Mouse (Mus musculus): ENCODE measurements at regions not wholly inside any gene's neighbourhood (a gene's known extent, or its start where the extent isn't known, plus 50 kb on each side); places are given as distances from the start of the nearest gene placed in this dataset.

DNA sequence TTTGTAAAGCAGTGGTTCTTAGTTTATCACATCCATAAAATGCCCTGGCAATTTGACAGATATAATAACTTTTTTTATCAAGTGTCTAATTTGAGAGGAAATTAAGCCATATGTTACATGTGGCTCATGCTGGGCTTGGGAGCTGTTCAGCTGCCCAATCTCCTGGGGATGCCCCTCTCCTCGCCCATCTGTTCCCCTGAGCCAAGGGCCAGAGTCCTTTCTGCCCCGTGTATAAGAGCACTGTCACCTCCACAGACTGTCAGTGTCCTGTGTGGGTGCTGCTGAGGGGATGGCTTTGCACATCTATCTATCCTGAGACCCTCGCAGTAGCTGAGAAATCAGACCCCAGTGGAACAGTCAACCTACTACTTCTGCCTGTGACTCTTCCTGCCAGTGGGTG lies 385.9 kb upstream of the Zfp703 start:
- 59% methylated on average over 3 of the region's 3 CpGs for WGBS (ENCODE audit: insufficient replicate concordance)
- TF ChIP-seq EP300 (IDR thresholded peaks at IDR 0.05; ENCODE audit: low read depth) (no peak), CTCF (IDR thresholded peaks at IDR 0.05; ENCODE audit: low read depth) (no peak)
- H3K4me2 ChIP-seq (ENCODE audit: low read depth, low read length): no peak overlapping the region
- H3K9ac ChIP-seq (replicated peaks): no peak overlapping the region
- no peaks in the 10 kb centered on the region for H3K9me3 ChIP-seq (ENCODE audit: low read length)
- H3K27me3 ChIP-seq (ENCODE audit: insufficient read depth, low read length): no peaks in the 10 kb centered on the region
- ATAC-seq (no peak), DNase-seq (no peak)
- H3K27ac ChIP-seq (ENCODE audit: low read depth): no peak overlapping the region
- no peaks in the 10 kb centered on the region for H3K4me1 ChIP-seq (ENCODE audit: insufficient read depth)
- no peaks in the 10 kb centered on the region for H3K36me3 ChIP-seq (replicated peaks; ENCODE audit: insufficient read depth, low read length)
- no peak overlapping the region for H3K4me3 ChIP-seq (ENCODE audit: low read depth, low read length)

GRCm38 (mm10) chr8:26593536-26594368 lies 383.4 kb upstream of the Zfp703 start:
- H3K36me3 ChIP-seq (replicated peaks; ENCODE audit: insufficient read depth, low read length): no peaks in the 10 kb centered on the region
- TF ChIP-seq CTCF (IDR thresholded peaks at IDR 0.05; ENCODE audit: low read depth): no peak
- no peak for TF ChIP-seq EP300 (IDR thresholded peaks at IDR 0.05; ENCODE audit: low read depth)
- H3K9me3 ChIP-seq (ENCODE audit: low read length): no peaks in the 10 kb centered on the region
- H3K4me1 ChIP-seq (ENCODE audit: insufficient read depth): no peaks in the 10 kb centered on the region
- WGBS (ENCODE audit: insufficient replicate concordance): 37% methylated on average over 5 of the region's 5 CpGs
- DNase-seq: no peak
- no peak overlapping the region for H3K27ac ChIP-seq (ENCODE audit: low read depth)
- no peak for ATAC-seq
- no peaks in the 10 kb centered on the region for H3K27me3 ChIP-seq (ENCODE audit: insufficient read depth, low read length)
- no peak overlapping the region for H3K4me3 ChIP-seq (ENCODE audit: low read depth, low read length)
- H3K4me2 ChIP-seq (ENCODE audit: low read depth, low read length): no peak overlapping the region
- H3K9ac ChIP-seq (replicated peaks): no peak overlapping the region

- Histone ChIP-seq H3K4me3 (ENCODE audit: low read depth, low read length) (no peak overlapping the region), H3K9ac (replicated peaks) (no peak overlapping the region), H3K9me3 (ENCODE audit: low read length) (no peaks in the 10 kb centered on the region), H3K4me1 (ENCODE audit: insufficient read depth) (no peaks in the 10 kb centered on the region), H3K27ac (ENCODE audit: low read depth) (no peak overlapping the region), H3K4me2 (ENCODE audit: low read depth, low read length) (no peak overlapping the region), H3K36me3 (replicated peaks; ENCODE audit: insufficient read depth, low read length) (no peaks in the 10 kb centered on the region), H3K27me3 (ENCODE audit: insufficient read depth, low read length) (no peaks in the 10 kb centered on the region)
- ATAC-seq (no peak), DNase-seq (no peak)
- 60% methylated on average over 11 of the region's 11 CpGs for WGBS (ENCODE audit: insufficient replicate concordance)
- no peak for TF ChIP-seq CTCF (IDR thresholded peaks at IDR 0.05; ENCODE audit: low read depth)
- no peak for TF ChIP-seq EP300 (IDR thresholded peaks at IDR 0.05; ENCODE audit: low read depth)
Measured at GRCm38 (mm10) chr8:26594369-26594920, 382.7 kb upstream of the Zfp703 start.

DNA sequence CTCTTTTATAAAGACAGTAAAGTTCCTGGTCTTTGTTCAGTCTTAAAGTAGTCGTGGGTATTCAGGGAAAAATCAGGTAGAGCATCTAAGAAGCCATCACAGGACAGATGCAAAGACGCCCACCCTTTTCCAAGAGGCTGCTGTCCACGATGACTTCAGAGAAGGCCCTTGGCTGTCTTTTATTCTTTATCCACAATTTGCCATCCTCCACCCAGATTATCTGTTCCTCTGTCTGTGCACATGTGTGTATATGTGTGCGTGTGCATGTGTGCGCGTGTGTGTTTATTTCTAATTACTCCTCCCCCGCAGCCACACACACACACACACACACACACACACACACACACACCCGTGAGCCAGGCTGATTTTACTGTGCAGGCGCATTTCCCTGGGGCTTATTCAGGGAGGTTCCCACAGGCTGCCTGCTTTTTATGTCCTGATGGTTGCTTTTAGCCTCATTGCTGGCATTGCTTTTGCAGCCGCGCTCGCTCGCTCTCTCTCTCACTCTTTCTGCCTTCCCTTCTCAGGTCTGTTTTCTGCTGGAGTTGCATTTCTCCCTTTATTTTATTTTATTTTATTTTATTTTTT lies 381.6 kb upstream of the Zfp703 start:
- Histone ChIP-seq H3K27ac (ENCODE audit: low read depth) (no peak overlapping the region), H3K4me2 (ENCODE audit: low read depth, low read length) (no peak overlapping the region), H3K36me3 (replicated peaks; ENCODE audit: insufficient read depth, low read length) (no peaks in the 10 kb centered on the region), H3K9ac (replicated peaks) (no peak overlapping the region), H3K27me3 (ENCODE audit: insufficient read depth, low read length) (no peaks in the 10 kb centered on the region), H3K4me1 (ENCODE audit: insufficient read depth) (no peaks in the 10 kb centered on the region), H3K9me3 (ENCODE audit: low read length) (no peaks in the 10 kb centered on the region), H3K4me3 (ENCODE audit: low read depth, low read length) (no peak overlapping the region)
- 86% methylated on average over 13 of the region's 13 CpGs for whole genome bisulfite sequencing (ENCODE audit: insufficient replicate concordance)
- no peak for DNase-seq
- TF ChIP-seq EP300 (IDR thresholded peaks at IDR 0.05; ENCODE audit: low read depth) (no peak), CTCF (IDR thresholded peaks at IDR 0.05; ENCODE audit: low read depth) (no peak)
- ATAC-seq: no peak

GRCm38 (mm10) chr8:26596665-26597362 lies 380.3 kb upstream of the Zfp703 start:
- Histone ChIP-seq H3K4me3 (ENCODE audit: low read depth, low read length) (no peak overlapping the region), H3K4me2 (ENCODE audit: low read depth, low read length) (no peak overlapping the region), H3K27me3 (ENCODE audit: insufficient read depth, low read length) (no peaks in the 10 kb centered on the region), H3K9ac (replicated peaks) (no peak overlapping the region), H3K27ac (ENCODE audit: low read depth) (no peak overlapping the region), H3K36me3 (replicated peaks; ENCODE audit: insufficient read depth, low read length) (no peaks in the 10 kb centered on the region), H3K4me1 (ENCODE audit: insufficient read depth) (no peaks in the 10 kb centered on the region), H3K9me3 (ENCODE audit: low read length) (no peaks in the 10 kb centered on the region)
- no peak for DNase-seq
- 58% methylated on average over 7 of the region's 7 CpGs for WGBS (ENCODE audit: insufficient replicate concordance)
- TF ChIP-seq CTCF (IDR thresholded peaks at IDR 0.05; ENCODE audit: low read depth): peak; percentile 18; the same call in 1 of the 2 replicates
- TF ChIP-seq EP300 (IDR thresholded peaks at IDR 0.05; ENCODE audit: low read depth): no peak
- no peak for ATAC-seq

DNA sequence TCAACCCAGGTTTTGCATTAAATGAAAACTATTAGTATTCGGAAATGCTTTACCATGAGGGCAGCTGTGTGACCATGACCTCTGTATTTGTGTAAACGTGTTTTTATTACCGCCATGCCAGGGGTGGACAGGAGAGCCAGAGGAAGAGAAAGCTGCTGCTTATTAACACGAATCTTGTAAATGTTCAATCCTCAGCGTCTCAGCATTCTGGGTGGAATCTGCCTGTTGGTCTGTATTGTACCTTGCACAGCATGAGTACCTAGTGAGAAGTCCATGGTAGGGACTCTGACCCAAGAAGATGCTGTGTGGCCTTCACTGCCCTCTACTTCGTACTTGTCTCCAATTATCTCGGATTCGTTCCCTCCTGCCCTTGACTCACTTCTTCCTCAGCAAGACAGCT lies 378.6 kb upstream of the Zfp703 start:
- WGBS (ENCODE audit: insufficient replicate concordance): 78% methylated on average over 8 of the region's 8 CpGs
- no peak overlapping the region for H3K4me2 ChIP-seq (ENCODE audit: low read depth, low read length)

More for the DNA sequence above, 378.6 kb upstream of the Zfp703 start:
- Histone ChIP-seq H3K4me3 (ENCODE audit: low read depth, low read length) (no peak overlapping the region), H3K27me3 (ENCODE audit: insufficient read depth, low read length) (no peaks in the 10 kb centered on the region), H3K9ac (replicated peaks) (no peak overlapping the region), H3K27ac (ENCODE audit: low read depth) (no peak overlapping the region), H3K36me3 (replicated peaks; ENCODE audit: insufficient read depth, low read length) (no peaks in the 10 kb centered on the region), H3K4me1 (ENCODE audit: insufficient read depth) (no peaks in the 10 kb centered on the region), H3K9me3 (ENCODE audit: low read length) (no peaks in the 10 kb centered on the region)
- no peak for DNase-seq
- no peak for ATAC-seq
- TF ChIP-seq EP300 (IDR thresholded peaks at IDR 0.05; ENCODE audit: low read depth) (no peak), CTCF (IDR thresholded peaks at IDR 0.05; ENCODE audit: low read depth) (no peak)
